Mouse (Mus musculus) stomach, embryonic 16.5 days (tissue): ENCODE results near the gene Cntf. TPM values are rescaled to one million over a fixed set of nuclear protein-coding genes. Genes with fewer than 3 reads are reported as not detected.

Experiments used
- ATAC-seq: fragments of 200-750 bp; cut with Nextera tagmentation; 2 replicates; pipeline ENCODE4 v1.8.0; 2017; ENCODE audit warnings: moderate number of reproducible peaks, moderate TSS enrichment; ENCODE audit not compliant: insufficient read depth, low FRiP score
- H3K27ac ChIP-seq: fragments of 300-500 bp; sonication (generic); 2 replicates; pipeline ENCODE4 v1.5.1; 2014; ENCODE audit warnings: low read length
- H3K27me3 ChIP-seq: fragments of 300-500 bp; sonication (generic); 2 replicates; pipeline ENCODE4 v1.6.1; 2014; ENCODE audit warnings: low read length, control low read depth, mixed read lengths; ENCODE audit not compliant: control insufficient read depth, insufficient read depth
- H3K36me3 ChIP-seq: fragments of 300-500 bp; sonication (generic); 2 replicates; pipeline ENCODE4 v1.6.1; 2014; ENCODE audit warnings: low read length; ENCODE audit not compliant: control insufficient read depth, insufficient read depth
- H3K4me1 ChIP-seq: fragments of 300-500 bp; sonication (generic); 2 replicates; pipeline ENCODE4 v1.6.1; 2014; ENCODE audit warnings: low read length, control low read depth, mixed read lengths; ENCODE audit not compliant: control insufficient read depth, insufficient read depth
- H3K4me2 ChIP-seq: fragments of 300-500 bp; sonication (generic); 2 replicates; pipeline ENCODE4 v1.6.1; 2014; ENCODE audit warnings: low read depth, low read length, mixed read lengths
- H3K4me3 ChIP-seq: fragments of 300-500 bp; sonication (generic); replicated peaks from 2 replicates; pipeline ENCODE4 v1.5.1; 2014; ENCODE audit warnings: mild to moderate bottlenecking, low read length
- H3K9ac ChIP-seq: fragments of 300-500 bp; sonication (generic); 2 replicates; pipeline ENCODE4 v1.6.1; 2014; ENCODE audit warnings: low read length
- H3K9me3 ChIP-seq: fragments of 300-500 bp; sonication (generic); replicated peaks from 2 replicates; pipeline ENCODE4 v1.6.1; 2016; ENCODE audit warnings: low read length, control low read depth; ENCODE audit not compliant: control insufficient read depth
- WGBS: fragments of 180-500 bp; shearing (Covaris S2); extraction: QIAGEN DNeasy Blood & Tissue Kit; methylation state at CpG from one replicate; pipeline ENCODE4 v1.1.7; 2014; 5-methylcytosine and 5-hydroxymethylcytosine counted together
- polyA plus RNA-seq: library from polyadenylated mRNA; unstranded; fragments of >200 nt; fragmentation: Nextera tagmentation; extraction: Ambion mirVana; gene quantifications from 2 replicates; pipeline ENCODE4 v1.2.1, GENCODE M21; 2015

Cntf gene
- polyA plus RNA-seq = 0.99 and 1.4 TPM in 2 replicates

DNA sequence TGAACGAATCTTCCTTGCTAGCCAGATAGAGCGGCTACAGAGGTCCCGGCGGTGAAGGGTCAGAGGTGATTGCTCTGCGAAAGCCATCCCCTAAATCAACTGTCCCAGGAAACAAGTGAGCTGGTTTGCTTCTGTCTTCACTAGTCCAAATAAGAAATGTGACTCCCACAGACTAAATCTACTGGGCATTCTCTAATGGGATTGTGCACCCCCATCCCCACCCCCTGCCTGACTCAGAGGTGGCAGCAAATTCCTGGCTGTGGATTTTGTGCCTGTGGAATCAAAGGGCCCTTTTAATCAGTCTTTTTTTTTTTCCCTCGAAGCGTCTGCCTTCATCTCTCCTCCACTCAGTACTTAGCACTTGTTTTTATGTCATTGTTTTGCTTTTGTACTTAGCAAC is at the start of gene Cntf:
Gene Cntf, minus strand, starts transcription at position 325 of the 400 bp plus-strand sequence.
- peaks cover 23% of the 10 kb centered on the region; the same call in 1 of the 2 replicates for H3K36me3 ChIP-seq
- no peak for ATAC-seq

DNA sequence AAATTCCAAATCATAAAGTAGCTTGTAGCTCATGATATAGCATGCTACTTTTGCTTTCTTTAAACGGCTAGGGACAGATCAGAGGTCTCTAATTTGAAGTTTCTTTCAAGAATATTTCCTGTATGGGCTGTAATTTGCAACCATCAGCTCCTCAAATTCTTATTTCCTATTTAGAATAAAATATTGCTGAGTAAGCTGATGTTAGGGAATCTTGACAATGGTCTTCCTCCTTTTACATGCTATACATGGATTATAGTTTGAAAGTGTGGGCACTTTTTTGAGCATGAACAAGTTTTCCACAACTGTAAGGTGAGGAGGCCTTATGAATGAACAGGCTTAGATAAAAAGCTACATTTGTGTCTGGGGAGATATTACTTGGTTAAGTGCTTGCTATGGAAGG is 48.5 kb upstream of the Cntf start:
- Histone ChIP-seq H3K4me3 (no peak overlapping the region), H3K4me2 (no peak overlapping the region), H3K36me3 (no peaks in the 10 kb centered on the region), H3K27me3 (no peaks in the 10 kb centered on the region), H3K27ac (no peak overlapping the region), H3K4me1 (no peaks in the 10 kb centered on the region), H3K9me3 (no peaks in the 10 kb centered on the region), H3K9ac (no peak overlapping the region)
- ATAC-seq = no peak
- 73% methylated on average over 1 of the region's 1 CpGs for WGBS

More for the DNA sequence above, at the start of gene Cntf:
- no peak within 1 kb of the TSS for H3K4me3 ChIP-seq
- H3K27me3 ChIP-seq = no peaks in the 10 kb centered on the region
- H3K27ac ChIP-seq = no peak within 1 kb of the TSS
- no peak within 1 kb of the TSS for H3K4me2 ChIP-seq
- no peak within 1 kb of the TSS for H3K9ac ChIP-seq
- 60% methylated on average over 7 of the region's 7 CpGs for WGBS
- H3K4me1 ChIP-seq = no peaks in the 10 kb centered on the region
- no peaks in the 10 kb centered on the region for H3K9me3 ChIP-seq

DNA sequence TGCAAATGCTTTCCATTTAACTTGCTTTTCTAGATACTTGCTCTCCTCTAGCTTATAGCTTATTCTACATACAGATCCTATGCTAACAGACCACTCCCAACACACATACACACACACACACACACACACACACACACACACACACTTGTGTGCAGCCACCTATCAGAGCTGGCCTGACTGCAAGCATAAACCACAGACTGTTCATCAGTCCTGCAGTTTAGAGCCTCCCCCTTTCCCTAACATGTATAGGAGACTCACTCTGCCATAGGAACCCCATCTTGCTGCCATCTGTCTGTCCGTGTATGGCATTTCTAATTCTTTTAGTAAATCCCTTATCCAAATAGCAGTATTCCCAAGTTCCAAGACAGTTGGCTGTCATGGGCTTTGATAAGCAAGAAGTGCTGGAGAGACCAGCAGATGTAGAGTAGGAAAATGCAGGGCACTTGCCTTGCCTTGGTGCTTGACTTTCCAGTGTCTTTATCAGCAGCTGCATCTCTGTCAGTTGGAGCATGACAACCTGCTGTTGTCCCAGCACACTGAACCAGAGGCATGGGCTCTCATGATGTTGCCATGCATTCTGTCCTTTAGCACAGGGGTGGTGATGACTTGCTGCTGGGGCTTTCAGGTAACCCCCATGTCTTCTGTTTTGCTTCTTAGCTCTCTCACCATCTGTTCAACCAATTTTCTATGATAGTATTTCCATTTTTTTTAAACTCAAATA is 47.4 kb upstream of the Cntf start:
- Histone ChIP-seq H3K4me3 (no peak overlapping the region), H3K9ac (no peak overlapping the region), H3K36me3 (no peaks in the 10 kb centered on the region), H3K27ac (no peak overlapping the region), H3K27me3 (no peaks in the 10 kb centered on the region), H3K4me1 (no peaks in the 10 kb centered on the region), H3K9me3 (no peaks in the 10 kb centered on the region), H3K4me2 (no peak overlapping the region)
- ATAC-seq = no peak
- WGBS = 56% methylated on average over 1 of the region's 1 CpGs

DNA sequence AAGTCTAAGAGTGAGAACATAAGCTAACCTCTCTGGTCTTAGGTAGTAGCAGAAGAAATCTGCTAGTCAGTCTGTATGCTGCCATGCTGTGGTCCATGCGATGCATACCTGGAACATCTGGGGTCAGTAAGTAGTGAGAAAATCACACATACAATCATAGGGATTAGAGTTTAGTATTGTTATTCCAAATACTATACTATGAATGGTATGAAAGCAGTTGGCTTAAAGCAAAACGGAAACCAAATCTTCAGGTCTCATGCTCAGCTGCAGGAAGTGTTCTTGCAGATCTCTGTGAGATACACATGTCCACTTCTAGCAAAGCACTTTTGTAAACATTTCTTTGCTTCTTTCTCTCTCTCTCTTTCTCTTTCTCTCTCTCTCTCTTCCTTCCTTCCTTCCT is 40.8 kb upstream of the Cntf start:
- no peak for ATAC-seq
- Histone ChIP-seq H3K27ac (no peak overlapping the region), H3K27me3 (no peaks in the 10 kb centered on the region), H3K9ac (no peak overlapping the region), H3K36me3 (no peaks in the 10 kb centered on the region), H3K4me1 (no peaks in the 10 kb centered on the region), H3K4me2 (no peak overlapping the region), H3K4me3 (no peak overlapping the region), H3K9me3 (no peaks in the 10 kb centered on the region)
- 75% methylated on average over 2 of the region's 2 CpGs for WGBS

DNA sequence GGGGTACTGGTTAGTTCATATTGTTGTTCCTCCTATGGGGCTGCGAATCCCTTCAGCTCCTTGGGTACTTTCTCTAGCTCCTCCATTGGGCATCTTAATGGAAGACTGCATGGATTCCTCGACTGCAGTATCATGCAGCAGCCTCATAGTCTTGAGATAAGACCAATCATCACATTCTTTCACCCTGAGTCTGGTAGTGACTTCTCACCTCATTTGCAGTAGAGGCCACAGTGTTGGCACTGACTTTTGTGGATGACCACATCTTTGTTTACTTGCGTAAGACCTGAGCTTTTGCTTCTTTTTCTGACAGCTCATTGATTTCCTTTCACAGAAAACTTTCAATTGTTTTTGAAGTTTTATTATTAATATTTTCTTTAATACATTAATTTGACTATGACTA is 40.3 kb upstream of the Cntf start:
- H3K36me3 ChIP-seq = no peaks in the 10 kb centered on the region
- no peak overlapping the region for H3K4me2 ChIP-seq
- no peak overlapping the region for H3K9ac ChIP-seq
- no peak for ATAC-seq
- no peaks in the 10 kb centered on the region for H3K4me1 ChIP-seq
- no peaks in the 10 kb centered on the region for H3K27me3 ChIP-seq
- no peak overlapping the region for H3K27ac ChIP-seq
- H3K9me3 ChIP-seq = no peaks in the 10 kb centered on the region
- 83% methylated on average over 3 of the region's 3 CpGs for WGBS
- no peak overlapping the region for H3K4me3 ChIP-seq

DNA sequence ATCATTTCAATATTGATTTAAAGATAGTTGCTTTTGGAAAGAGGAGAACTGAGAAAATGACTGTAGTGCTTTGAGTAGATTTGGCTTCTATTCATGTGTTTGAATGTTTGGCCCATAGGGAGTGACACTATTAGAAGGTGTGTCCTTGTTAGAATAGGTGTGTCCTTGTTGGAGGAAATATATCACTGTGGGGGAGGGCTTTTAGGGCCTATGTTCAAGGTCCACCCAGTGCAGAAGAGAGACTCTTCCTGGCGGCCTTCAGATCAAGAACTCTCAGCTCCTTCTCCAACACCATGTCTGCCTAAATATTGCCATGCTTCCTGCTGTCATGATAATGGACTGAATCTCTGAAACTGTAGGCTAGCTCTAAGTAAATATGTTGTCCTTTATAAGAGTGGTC is 38.8 kb upstream of the Cntf start:
- H3K4me3 ChIP-seq = no peak overlapping the region
- WGBS = 73% methylated on average over 1 of the region's 1 CpGs
- H3K4me2 ChIP-seq = no peak overlapping the region
- H3K4me1 ChIP-seq = no peaks in the 10 kb centered on the region
- H3K9me3 ChIP-seq = no peaks in the 10 kb centered on the region
- H3K27ac ChIP-seq = no peak overlapping the region
- ATAC-seq = no peak
- no peaks in the 10 kb centered on the region for H3K36me3 ChIP-seq
- no peak overlapping the region for H3K9ac ChIP-seq
- H3K27me3 ChIP-seq = no peaks in the 10 kb centered on the region

DNA sequence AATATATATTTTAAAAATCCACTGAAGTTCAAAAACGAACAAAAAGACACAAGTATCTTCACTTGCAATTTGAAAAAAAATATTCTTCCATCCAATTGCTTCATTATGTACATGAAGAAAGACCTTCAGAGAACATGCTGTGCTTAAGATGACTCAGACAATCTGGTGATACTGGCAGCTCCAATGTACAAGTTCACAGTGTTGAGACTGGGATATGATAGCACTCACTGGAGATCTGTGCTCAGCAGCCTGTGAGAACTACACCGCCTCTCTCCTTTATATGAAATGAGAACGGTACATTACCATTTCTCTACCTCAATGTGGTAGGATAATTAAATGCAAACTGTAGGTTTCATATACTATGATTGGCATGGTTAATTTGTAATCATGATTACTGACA is 37.4 kb upstream of the Cntf start:
- Histone ChIP-seq H3K27me3 (no peaks in the 10 kb centered on the region), H3K9ac (no peak overlapping the region), H3K36me3 (no peaks in the 10 kb centered on the region), H3K4me1 (no peaks in the 10 kb centered on the region), H3K4me3 (no peak overlapping the region), H3K4me2 (no peak overlapping the region), H3K27ac (no peak overlapping the region), H3K9me3 (no peaks in the 10 kb centered on the region)
- WGBS = 72% methylated on average over 3 of the region's 3 CpGs
- ATAC-seq = no peak

DNA sequence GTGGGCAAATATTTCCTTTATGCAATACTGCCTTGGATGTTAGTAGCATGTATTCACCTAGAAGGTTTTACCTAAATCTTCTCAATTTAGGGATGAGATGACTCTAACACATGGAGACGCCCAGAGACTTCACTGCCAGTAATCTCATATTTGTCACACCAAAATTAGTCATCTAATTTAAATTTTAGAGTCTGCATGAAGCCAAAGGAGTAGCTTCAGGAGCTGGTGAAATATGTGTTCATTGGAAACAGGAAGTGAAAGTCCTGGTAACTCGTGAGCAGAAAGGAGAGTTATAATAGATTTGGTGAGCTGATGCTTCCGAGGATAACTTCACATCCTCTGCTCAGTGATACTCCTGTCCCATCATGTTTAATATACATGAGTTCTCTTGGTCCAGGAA is 35.6 kb upstream of the Cntf start:
- Histone ChIP-seq H3K27ac (no peak overlapping the region), H3K27me3 (no peaks in the 10 kb centered on the region), H3K36me3 (no peaks in the 10 kb centered on the region), H3K4me1 (no peaks in the 10 kb centered on the region), H3K9ac (no peak overlapping the region), H3K4me3 (no peak overlapping the region), H3K4me2 (no peak overlapping the region), H3K9me3 (no peaks in the 10 kb centered on the region)
- 67% methylated on average over 3 of the region's 3 CpGs for WGBS
- no peak for ATAC-seq

DNA sequence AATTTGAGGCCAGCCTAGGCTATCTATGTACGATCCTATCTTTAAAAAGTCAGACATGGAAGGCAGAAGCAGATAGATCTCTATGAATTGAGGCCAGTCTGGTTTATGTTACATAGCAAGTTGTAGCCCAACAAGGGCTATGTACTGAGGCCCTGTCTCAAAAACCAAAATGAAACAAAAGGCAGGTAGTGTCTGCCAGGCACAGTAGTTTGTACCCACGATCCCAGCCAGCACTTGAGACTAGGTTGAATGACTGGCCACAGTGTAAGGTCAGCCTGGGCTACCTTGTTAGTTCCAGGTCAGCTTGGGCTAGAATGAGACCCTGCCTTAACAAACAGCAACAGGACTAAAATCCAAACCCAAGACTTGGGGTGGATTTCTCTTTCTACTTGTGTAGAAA is 35.2 kb upstream of the Cntf start:
- Histone ChIP-seq H3K9me3 (no peaks in the 10 kb centered on the region), H3K27ac (no peak overlapping the region), H3K27me3 (no peaks in the 10 kb centered on the region), H3K4me3 (no peak overlapping the region), H3K36me3 (no peaks in the 10 kb centered on the region), H3K4me2 (no peak overlapping the region), H3K4me1 (no peaks in the 10 kb centered on the region), H3K9ac (no peak overlapping the region)
- no peak for ATAC-seq
- 66% methylated on average over 2 of the region's 2 CpGs for WGBS
